Mouse (Mus musculus) lung, adult 2 months (tissue): ENCODE data around the gene Mob3b.

Experiments
- CTCF ChIP-seq: fragments of 200-500 bp; IDR thresholded peaks from 2 replicates; pipeline ENCODE4 v1.5.1; 2011; ENCODE audit warnings: mild to moderate bottlenecking, low read length, control low read depth; ENCODE audit not compliant: insufficient read depth
- POLR2A ChIP-seq: fragments of 200-500 bp; IDR thresholded peaks from 2 replicates; pipeline ENCODE4 v1.6.1; 2011; ENCODE audit warnings: low read depth, mild to moderate bottlenecking, control low read depth, low read length, borderline replicate concordance; ENCODE audit errors: extremely low read depth

DNA sequence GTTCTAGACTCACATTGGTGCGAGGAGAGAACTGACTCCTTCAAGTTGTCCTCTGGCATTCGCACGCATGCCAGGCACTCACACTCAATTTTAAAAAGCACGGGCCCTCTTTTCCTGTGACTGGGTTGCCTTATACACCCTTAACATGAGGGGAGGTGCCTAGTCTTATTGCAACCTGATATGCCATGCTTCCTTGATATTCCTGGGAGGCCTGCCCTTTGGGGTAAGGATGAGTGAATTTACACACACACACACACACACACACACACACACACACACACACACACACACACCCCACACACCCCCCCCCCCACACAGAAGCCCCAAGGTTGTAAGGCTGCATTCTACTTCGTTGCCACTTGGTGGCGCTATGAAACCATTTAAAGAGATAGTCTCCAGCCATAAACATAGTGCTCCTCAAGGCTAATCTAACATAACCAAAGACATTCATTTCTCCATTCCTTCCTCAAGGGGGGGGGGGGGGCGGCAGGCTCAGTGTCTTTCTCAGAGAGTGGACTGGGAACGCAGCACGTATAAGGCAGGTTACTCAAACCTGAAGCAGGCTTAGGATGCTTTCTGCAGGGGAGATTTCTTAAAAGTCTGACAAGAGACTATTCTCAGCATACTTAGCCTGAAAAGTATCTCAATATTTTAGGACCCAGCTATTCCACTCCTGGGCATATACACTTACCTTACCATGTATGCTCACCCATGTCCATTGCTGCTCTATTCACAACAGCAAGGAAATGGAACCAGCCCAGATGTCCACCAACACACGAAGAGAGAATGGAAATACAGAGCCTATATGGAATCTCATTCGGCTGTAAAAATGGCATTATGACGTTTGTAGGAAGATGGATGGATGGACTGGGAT lies 198.9 kb downstream of the Mob3b start:
- TF ChIP-seq CTCF, result peak; percentile 27; the same call in 1 of the 2 replicates
- no peak for TF ChIP-seq POLR2A
